Mouse (Mus musculus): Measurements from ENCODE around the gene Renbp.

Renbp gene

DNA sequence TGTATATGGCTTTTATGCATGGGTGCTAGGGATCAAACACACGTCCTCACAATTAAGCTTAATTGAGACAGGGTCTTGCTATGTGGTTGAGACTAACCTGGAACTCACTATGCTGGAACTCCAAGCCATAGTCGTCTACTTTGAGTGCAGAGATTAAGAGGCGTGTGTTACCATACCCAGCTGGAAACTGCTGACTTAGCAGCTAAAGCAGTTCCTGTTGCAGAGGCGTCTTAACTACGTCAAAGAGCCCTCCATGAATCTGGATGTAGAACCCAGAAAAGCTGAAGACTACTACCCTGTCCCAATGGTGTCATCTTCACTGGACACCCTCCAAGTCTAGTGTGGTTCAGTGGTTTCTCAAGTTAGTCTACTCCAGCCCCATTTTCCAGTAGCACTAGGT, 12.0 kb downstream of the Renbp start:
- no peak for DNase-seq

- DNase-seq, result no peak
Measured at GRCm38 (mm10) chrX:73916945-73917344, 13.7 kb downstream of the Renbp start.

DNA sequence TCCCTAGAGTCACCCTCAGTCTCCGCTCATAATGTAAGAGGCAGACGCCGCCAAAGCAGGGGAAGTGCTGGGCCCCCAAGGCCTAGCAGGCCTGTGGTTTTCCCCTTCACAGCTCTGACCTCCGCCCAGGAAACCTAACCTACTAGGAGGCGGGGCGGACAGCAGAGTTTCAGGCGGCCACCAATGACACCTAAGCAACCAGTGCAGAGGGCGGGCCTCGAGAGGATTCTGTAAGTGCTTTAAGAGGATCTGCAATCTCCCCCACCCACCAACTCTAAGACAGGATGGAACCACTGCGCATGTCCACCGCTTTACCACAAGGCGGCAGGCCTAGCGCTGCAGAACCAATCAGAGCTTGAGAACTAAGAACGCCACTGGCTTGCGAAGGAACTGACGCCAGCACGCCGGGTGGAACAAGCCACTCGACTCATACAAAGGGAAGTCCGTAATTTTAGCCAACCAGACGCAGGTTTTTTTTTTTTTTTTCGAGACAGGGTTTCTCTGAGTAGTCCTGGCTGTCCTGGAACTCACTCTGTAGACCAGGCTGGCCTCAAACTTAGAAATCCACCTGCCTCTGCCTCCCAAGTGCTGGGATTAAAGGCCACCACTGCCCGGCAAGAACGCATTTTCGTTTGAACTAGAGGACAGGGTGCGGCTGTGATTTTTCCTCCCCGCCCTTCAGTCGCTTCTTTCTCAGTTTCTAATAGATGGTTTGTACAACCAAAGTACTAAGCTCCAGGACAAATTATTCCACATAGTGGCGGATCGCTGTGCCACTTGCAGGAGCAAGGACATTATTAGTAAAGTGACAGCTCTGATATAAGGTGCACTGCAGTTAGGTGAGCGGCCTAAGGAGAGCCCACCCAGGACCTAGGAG, 15.6 kb downstream of the Renbp start:
- DNase-seq, result peak; percentile 84 to 93

DNA sequence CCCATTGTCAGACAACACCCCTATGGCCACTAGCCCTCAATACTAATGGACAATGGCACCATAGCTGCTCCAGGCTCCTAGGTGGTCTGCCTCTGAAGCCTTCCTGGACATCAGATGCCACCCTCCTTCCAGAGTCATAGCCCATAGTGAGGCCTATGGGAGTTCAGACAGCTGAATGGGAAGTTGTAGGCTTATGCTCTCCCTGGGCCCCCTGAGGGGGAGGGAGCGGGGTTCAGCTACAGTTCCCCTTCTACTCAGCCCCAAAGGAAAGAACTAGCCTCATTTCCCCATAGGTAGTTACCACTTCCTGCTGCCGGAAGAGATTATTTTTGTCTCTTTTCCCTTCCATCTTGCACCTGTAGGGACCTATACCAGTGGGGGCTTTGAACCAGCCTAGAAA, 19.1 kb downstream of the Renbp start:
- DNase-seq, result peak; percentile 68 to 85

DNA sequence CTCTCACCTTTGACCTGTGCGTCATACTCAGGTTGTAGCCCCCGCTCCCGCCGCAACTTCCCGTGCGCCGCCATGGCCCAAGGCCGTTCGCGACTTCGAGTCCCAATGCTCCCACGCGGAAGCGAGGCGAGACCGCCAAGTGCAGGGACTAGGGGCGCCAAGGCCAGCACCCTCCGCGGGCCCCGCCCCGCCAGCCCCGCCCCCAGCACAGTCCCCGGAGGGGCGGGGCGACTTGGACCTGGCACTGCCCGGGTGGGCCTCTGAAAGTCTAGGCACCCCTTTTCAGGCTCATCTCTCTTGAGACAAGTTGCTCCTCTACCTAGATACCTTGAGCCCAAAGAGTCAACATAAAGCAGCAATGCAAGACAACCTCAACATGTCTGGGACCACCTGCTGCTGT, 19.5 kb downstream of the Renbp start:
- peak; percentile 78 to 88 for DNase-seq

- no peak for DNase-seq
Measured at GRCm38 (mm10) chrX:73910451-73910850, 20.2 kb downstream of the Renbp start.

GRCm38 (mm10) chrX:73910049-73910448, 20.6 kb downstream of the Renbp start:
- DNase-seq, result no peak

DNA sequence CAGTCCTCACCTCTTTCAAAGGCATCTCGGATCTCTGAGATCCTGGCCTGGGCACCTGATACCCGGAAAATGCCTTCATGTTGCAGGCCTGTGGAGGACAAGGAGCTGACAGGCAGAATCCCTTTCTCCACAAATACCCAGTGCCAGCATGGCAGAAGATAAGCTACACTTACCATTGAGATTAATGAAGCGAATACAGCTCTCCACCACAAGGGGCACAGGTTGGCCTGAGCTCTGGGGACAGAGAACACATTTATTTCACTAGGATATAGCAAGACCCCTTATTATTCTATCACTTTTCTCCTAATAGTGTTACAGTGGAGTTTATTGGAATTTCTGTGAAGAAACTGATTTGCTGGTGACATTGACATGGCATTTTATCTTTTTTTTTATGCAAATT, 32.7 kb downstream of the Renbp start:
- DNase-seq, result no peak

DNA sequence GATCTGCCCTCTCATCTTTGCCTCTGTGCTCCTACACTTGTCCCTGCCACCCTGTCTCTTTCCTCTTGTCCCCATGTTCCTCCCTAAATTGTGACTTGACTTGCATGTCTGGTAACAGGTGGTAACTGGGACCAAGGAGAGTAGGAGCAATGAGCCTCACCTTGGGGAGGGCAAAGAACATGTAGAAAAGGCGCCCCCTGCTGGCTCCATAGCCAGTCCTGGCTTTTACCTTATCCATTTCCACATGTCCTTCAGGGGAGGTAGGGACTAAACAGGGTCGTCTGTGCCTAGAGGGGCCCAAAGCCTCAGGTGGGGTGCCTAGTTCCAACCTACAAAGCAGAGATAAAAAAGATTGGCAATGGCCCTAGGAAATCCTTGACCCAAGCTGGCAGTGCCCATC, 34.9 kb downstream of the Renbp start, which contains the start of gene L1cam:
Gene L1cam, minus strand, starts transcription at position 387 of the 400 bp plus-strand sequence.
- DNase-seq, result peak; percentile 60 to 64

GRCm38 (mm10) chrX:73892833-73893232, 37.8 kb downstream of the Renbp start:
- DNase-seq, result no peak

- DNase-seq, result no peak
Measured at GRCm38 (mm10) chrX:73891551-73892152, 39.0 kb downstream of the Renbp start, which contains the start of gene Avpr2. TSS of gene Avpr2 (plus strand) at chrX:73892102.

DNA sequence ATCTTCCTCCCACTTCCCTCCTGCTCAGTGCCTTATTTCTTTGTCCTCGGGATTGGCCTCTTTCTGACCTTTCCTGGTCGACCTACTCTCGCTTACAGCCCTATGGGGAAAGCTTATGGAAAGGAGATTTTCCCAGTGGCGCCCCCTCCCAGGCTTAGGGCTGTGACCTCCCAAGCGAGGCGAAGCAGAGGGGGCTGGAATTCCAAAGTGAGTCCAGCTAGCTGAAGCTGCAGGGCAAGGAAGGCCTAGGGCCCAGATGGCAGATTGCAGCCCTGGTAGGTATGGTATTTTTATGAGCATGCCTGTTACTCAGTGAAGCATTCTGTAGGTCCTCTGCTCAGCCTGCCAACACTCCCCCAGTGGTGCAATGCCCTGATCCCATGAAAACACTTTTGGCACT, 49.2 kb downstream of the Renbp start:
- DNase-seq, result no peak

DNA sequence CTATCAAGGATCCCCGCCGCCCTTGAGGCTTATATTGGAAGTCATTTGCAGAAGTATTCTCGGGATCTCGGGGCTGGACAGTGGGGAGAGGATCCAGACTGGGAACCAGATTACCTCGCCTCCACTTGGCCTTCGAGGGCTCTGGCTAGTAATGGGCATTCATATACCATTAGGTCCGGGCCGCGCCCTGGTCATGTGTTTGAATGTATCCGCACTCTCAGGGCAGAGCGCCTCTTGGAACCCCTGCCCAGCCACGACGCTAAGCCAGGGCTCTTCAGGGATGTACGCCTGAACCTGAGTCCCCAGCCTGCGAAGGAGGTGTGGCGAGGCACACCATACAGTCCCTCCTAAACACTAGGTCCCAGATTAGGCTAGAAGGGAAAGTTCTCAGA, 49.6 kb downstream of the Renbp start:
- DNase-seq, result no peak

DNA sequence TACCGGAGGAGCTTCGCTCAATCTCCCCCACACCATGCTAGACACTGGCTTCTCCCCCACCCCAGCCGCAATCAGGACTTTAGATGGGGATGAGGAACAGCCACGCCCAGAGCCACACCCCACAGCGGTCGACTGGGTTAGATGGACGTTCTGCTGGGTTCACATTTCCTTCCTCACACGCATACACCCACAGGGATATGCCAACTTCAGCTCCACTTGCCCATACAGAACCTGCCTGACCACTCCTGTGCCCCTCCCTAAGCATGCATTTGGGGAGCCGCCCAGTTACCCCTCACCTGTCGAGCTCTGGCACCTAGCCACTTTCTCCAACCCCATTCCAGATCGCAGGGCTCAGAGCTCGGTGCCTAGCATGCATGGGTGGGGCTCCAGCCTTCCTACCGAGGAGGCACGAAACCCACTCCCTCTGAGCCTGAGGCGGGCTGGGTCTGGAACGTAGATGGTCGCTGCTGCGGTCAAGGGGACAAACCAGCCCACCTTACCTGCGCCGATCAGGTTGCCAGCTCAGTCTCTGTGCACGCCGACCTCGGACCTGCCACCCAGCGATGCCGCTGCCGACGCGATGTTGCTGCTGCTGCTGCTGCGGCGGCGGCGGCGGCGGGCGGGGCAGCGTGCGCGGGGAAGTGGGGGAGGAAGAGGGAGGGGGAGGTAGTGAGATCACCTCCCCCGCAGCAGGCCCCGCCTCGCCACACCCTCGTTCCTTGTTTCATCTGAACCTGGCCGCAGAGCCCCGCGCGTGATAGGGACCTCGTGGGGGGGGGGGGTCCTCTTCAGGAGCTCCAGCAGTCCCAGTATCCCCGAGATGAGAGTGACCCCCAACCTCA, 50.2 kb downstream of the Renbp start:
- peak; percentile 56 to 69 for DNase-seq

- DNase-seq, result no peak
Measured at GRCm38 (mm10) chrX:73877014-73877413, 53.6 kb downstream of the Renbp start.

DNA sequence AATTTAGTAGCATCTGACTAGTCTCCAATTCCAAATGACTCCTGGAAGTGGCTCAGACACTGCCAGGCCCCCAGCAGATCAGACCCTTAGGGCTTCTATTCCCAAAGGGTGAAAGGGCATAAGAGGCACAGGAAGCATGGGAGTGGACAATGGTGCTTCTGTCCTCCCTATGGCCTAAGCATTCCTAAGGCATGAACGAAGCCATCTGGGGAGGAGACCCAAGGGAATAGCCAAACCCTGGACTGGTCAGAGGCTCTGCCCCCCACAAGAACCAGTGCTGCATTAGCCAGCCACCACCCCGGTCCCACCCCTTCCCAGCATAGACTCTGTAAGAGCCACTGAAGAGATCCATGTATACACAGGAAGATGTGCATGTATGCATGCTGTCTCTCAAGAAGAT, 54.8 kb downstream of the Renbp start:
- DNase-seq, result no peak
